Mouse (Mus musculus) intestine, postnatal 0 days (tissue): Measurements from ENCODE around the gene Rfesd. TPM values are rescaled to one million over a fixed set of nuclear protein-coding genes. Genes with fewer than 3 reads are reported as not detected.

Source experiments
- ATAC-seq: fragments of 200-750 bp; cut with Nextera tagmentation; 2 replicates; pipeline ENCODE4 v1.8.0; 2017; ENCODE audit warnings: mild to moderate bottlenecking, moderate TSS enrichment, moderate library complexity
- H3K27ac ChIP-seq: fragments of 300-500 bp; sonication (generic); 2 replicates; pipeline ENCODE4 v1.5.1; 2014; ENCODE audit warnings: mild to moderate bottlenecking, low read depth, low read length, moderate library complexity
- H3K27me3 ChIP-seq: fragments of 300-500 bp; sonication (generic); replicated peaks from 2 replicates; pipeline ENCODE4 v1.6.1; 2014; ENCODE audit warnings: low read length, mixed read lengths; ENCODE audit not compliant: control insufficient read depth, insufficient read depth
- H3K36me3 ChIP-seq: fragments of 300-500 bp; sonication (generic); 2 replicates; pipeline ENCODE4 v1.6.1; 2014; ENCODE audit warnings: mild to moderate bottlenecking, moderate library complexity; ENCODE audit not compliant: control insufficient read depth, insufficient read depth
- H3K4me1 ChIP-seq: fragments of 300-500 bp; sonication (generic); replicated peaks from 2 replicates; pipeline ENCODE4 v1.6.1; 2014; ENCODE audit warnings: antibody characterized with exemption, low read length, mixed read lengths; ENCODE audit not compliant: control insufficient read depth, insufficient read depth
- H3K4me2 ChIP-seq: fragments of 300-500 bp; sonication (generic); replicated peaks from 2 replicates; pipeline ENCODE4 v1.6.1; 2014; ENCODE audit warnings: low read depth, mild to moderate bottlenecking, moderate library complexity
- H3K4me3 ChIP-seq: fragments of 300-500 bp; sonication (generic); 2 replicates; pipeline ENCODE4 v1.5.1; 2014; ENCODE audit warnings: low read depth, low read length
- H3K9ac ChIP-seq: fragments of 300-500 bp; sonication (generic); 2 replicates; pipeline ENCODE4 v1.6.1; 2014; ENCODE audit warnings: mild to moderate bottlenecking, low read depth, low read length
- H3K9me3 ChIP-seq: fragments of 300-500 bp; sonication (generic); 2 replicates; pipeline ENCODE4 v1.6.1; 2016; ENCODE audit warnings: mixed run types; ENCODE audit not compliant: control insufficient read depth
- CTCF ChIP-seq: sonication (generic); IDR thresholded peaks from 2 replicates; pipeline ENCODE4 v1.5.1; 2016; ENCODE audit warnings: low read depth, mild to moderate bottlenecking, control low read depth, antibody characterized with exemption, moderate library complexity
- WGBS: fragments of 180-500 bp; shearing (Covaris S2); extraction: QIAGEN DNeasy Blood & Tissue Kit; methylation state at CpG from one replicate; pipeline ENCODE4 v1.1.7; 2014; 5-methylcytosine and 5-hydroxymethylcytosine counted together
- polyA plus RNA-seq: library from polyadenylated mRNA; unstranded; fragments of >200 nt; fragmentation: Nextera tagmentation; extraction: Ambion mirVana; gene quantifications from 2 replicates; pipeline ENCODE4 v1.2.1, GENCODE M21; 2015

Gene Rfesd
- polyA plus RNA-seq, 1 experiment from 2014 or later, result 16.7 TPM

GRCm38 (mm10) chr13:75992169-75993028 lies 26.1 kb downstream of the Rfesd start:
- no peak for TF ChIP-seq CTCF
- Histone ChIP-seq H3K27me3 (no peaks in the 10 kb centered on the region), H3K9me3 (no peaks in the 10 kb centered on the region), H3K4me2 (no peak overlapping the region), H3K4me3 (no peak overlapping the region), H3K36me3 (no peaks in the 10 kb centered on the region), H3K4me1 (no peaks in the 10 kb centered on the region; the same call in 1 of the 2 replicates), H3K9ac (no peak overlapping the region), H3K27ac (no peak overlapping the region)
- no peak for ATAC-seq
- 47% methylated on average over 9 of the region's 9 CpGs for WGBS

GRCm38 (mm10) chr13:75988096-75988495 lies 30.4 kb downstream of the Rfesd start:
- Histone ChIP-seq H3K36me3 (no peaks in the 10 kb centered on the region), H3K4me3 (no peak overlapping the region), H3K27me3 (no peaks in the 10 kb centered on the region), H3K9me3 (no peaks in the 10 kb centered on the region), H3K9ac (no peak overlapping the region), H3K27ac (no peak overlapping the region), H3K4me1 (no peaks in the 10 kb centered on the region; the same call in 1 of the 2 replicates), H3K4me2 (no peak overlapping the region)
- no peak for ATAC-seq
- TF ChIP-seq CTCF, result no peak
- 92% methylated on average over 1 of the region's 1 CpGs for WGBS

- Histone ChIP-seq H3K4me3 (no peak overlapping the region), H3K36me3 (no peaks in the 10 kb centered on the region), H3K9ac (no peak overlapping the region), H3K9me3 (no peaks in the 10 kb centered on the region), H3K4me1 (no peaks in the 10 kb centered on the region), H3K27me3 (no peaks in the 10 kb centered on the region), H3K27ac (no peak overlapping the region), H3K4me2 (no peak overlapping the region)
- TF ChIP-seq CTCF, result peak; percentile 54
- ATAC-seq, result no peak
Measured at GRCm38 (mm10) chr13:75981901-75982300, 36.6 kb downstream of the Rfesd start.

- H3K36me3 ChIP-seq, result no peaks in the 10 kb centered on the region
- no peak overlapping the region for H3K4me3 ChIP-seq
- H3K4me2 ChIP-seq, result no peak overlapping the region
- WGBS, result 35% methylated on average over 2 of the region's 2 CpGs
- H3K27me3 ChIP-seq, result no peaks in the 10 kb centered on the region
- H3K9ac ChIP-seq, result no peak overlapping the region
- TF ChIP-seq CTCF, result no peak
- no peaks in the 10 kb centered on the region; the same call in 1 of the 2 replicates for H3K4me1 ChIP-seq
- peak; percentile 78 for ATAC-seq
- H3K9me3 ChIP-seq, result no peaks in the 10 kb centered on the region
- no peak overlapping the region for H3K27ac ChIP-seq
Measured at GRCm38 (mm10) chr13:75976649-75977048, 41.9 kb downstream of the Rfesd start.

DNA sequence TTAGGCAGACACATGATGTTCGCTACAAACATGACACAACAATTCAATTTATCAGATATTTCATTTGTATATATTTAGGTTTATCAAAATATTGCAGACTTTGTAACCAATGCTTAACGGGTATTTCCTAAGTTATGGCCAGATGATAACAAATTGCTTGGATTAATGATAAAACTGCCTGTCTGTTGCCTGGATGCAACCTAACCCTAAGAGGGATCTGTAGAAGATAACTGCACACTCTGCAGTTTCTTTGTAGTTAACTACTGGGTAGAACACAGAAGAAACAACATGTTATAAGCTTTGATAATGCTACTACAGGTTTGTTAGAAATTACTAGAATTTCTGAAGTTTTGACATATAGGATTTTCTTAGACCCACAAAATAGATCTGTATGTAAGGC lies 42.3 kb downstream of the Rfesd start:
- no peak for TF ChIP-seq CTCF
- H3K27me3 ChIP-seq, result no peaks in the 10 kb centered on the region
- WGBS, result 58% methylated on average over 2 of the region's 2 CpGs
- no peaks in the 10 kb centered on the region; the same call in 1 of the 2 replicates for H3K4me1 ChIP-seq
- H3K4me3 ChIP-seq, result no peak overlapping the region
- no peak overlapping the region for H3K4me2 ChIP-seq
- H3K9ac ChIP-seq, result no peak overlapping the region
- no peak overlapping the region for H3K27ac ChIP-seq
- ATAC-seq, result no peak
- no peaks in the 10 kb centered on the region for H3K36me3 ChIP-seq
- H3K9me3 ChIP-seq, result no peaks in the 10 kb centered on the region

DNA sequence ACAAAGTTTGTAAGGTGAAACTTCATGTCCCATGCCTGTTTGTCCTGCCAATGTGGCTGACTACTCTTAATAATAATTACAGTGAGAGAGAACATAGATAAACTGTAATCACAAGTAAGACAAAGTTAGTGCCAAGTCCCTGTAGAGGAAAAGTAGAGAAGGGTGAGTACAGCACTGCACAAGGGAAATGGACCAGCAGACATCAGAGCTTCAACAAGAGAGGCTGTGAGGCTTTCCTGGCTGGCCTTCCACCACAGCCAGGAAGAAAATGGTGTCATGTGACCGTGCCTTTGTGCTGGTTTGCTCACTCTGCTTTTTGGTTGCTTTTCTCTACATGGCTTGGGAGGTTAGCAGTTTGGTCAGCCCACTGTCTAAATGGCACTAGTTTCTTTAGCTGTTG lies 42.9 kb downstream of the Rfesd start:
- no peak overlapping the region for H3K9ac ChIP-seq
- no peaks in the 10 kb centered on the region for H3K36me3 ChIP-seq
- no peak overlapping the region for H3K27ac ChIP-seq
- TF ChIP-seq CTCF, result no peak
- H3K4me1 ChIP-seq, result no peaks in the 10 kb centered on the region; the same call in 1 of the 2 replicates
- H3K27me3 ChIP-seq, result no peaks in the 10 kb centered on the region
- ATAC-seq, result no peak
- H3K4me3 ChIP-seq, result no peak overlapping the region
- WGBS, result 89% methylated on average over 1 of the region's 1 CpGs
- no peaks in the 10 kb centered on the region for H3K9me3 ChIP-seq
- no peak overlapping the region for H3K4me2 ChIP-seq
